In the genomic region with DNA sequence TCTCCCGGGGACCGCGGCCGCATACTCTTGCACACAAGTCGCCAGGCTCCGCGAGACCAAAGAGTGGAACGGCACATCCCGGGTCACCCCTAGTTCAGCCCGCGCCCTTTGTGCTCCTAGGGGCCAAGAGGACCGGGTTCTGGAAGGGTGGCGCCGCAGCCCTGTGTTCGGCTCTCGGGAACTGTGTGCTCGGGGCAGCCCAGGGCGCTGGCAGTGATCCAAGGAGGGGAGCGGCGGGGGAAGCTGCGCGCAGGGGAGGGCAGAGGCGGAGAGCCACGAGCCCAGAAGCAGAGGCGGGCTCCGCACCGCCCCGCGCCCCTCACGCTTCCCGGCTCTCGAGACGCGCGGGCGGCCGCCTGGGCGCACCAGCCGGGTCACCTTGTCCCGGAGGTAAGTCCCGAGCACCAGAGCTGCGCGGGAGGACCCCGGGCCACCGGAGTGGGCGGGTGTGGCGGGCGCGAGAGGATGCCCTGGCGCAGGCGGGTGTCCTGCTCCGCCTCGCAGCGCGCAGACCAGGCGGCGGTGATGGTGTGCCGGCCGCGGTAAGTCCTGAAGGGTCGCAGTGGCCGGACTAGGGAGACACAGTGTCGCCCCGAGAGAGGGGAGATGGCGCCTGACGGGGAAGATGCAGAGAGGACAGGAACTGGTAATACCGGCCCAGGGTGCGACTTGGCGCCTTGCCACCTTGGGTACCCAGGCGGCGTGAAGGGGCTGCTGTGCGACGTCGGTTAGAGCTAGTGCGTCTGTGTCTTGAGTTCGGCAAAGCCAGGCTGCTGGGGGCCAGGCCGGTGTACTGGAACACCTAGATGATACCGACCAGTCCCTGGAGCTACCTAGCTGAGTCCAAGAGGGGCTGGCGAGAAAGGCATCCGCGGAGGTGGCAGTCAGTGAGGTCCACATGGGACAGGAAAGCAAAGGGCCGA, we compare ENCODE assay signal across 8 mouse cellular contexts. TPM values are rescaled to one million over a fixed set of nuclear protein-coding genes. Genes with fewer than 3 reads are reported as not detected.
DNase-seq lines count a peak whose midpoint lies in the region; ATAC-seq and TF ChIP-seq lines count a peak whose summit lies in the region.

Gene C530025M09Rik, minus strand, starts transcription at position 678 of the 923 bp plus-strand sequence.

- H3K4me2 ChIP-seq in lung, embryonic 14.5 days = peak within 1 kb of the TSS; percentile 92
- peak within 1 kb of the TSS; percentile 34 for H3K4me2 ChIP-seq in liver, embryonic 15.5 days

- DNase-seq in lung, embryonic 14.5 days = peak; percentile 80
- DNase-seq in lung, postnatal 36 days = no peak
- DNase-seq in cerebellum, postnatal 36 days = peak; percentile 73 to 74
- DNase-seq in frontal cortex, postnatal 36 days (ENCODE audit: low spot score in 2 of 2) = peak; percentile 61 to 64
- peak; percentile 19 for DNase-seq in kidney, postnatal 14 days
- DNase-seq in right cerebral cortex, adult 2 months (ENCODE audit: low spot score in 2 of 2) = peak; percentile 35 to 60
- DNase-seq in thymus, postnatal 25 days = no peak

- TF ChIP-seq CTCF in lung, embryonic 14.5 days (IDR thresholded peaks at IDR 0.05; ENCODE audit: low read depth) = no peak

- H3K9ac ChIP-seq in lung, embryonic 14.5 days = peak within 1 kb of the TSS; percentile 50
- no peak within 1 kb of the TSS for H3K9ac ChIP-seq in liver, embryonic 15.5 days

- under 1% methylated on average over 80 of the region's 82 CpGs for WGBS in lung, embryonic 14.5 days
- under 1% methylated on average over 78 of the region's 82 CpGs for WGBS in liver, embryonic 15.5 days (ENCODE audit: insufficient replicate concordance)

- ATAC-seq in lung, embryonic 14.5 days (ENCODE audit: insufficient read depth) = peak; percentile 92
- ATAC-seq in liver, embryonic 15.5 days (ENCODE audit: insufficient read depth) = no peak

- no peaks in the 10 kb centered on the region for H3K9me3 ChIP-seq in lung, embryonic 14.5 days (ENCODE audit: low read depth, low read length)
- no peaks in the 10 kb centered on the region for H3K9me3 ChIP-seq in liver, embryonic 15.5 days (replicated peaks)

- H3K36me3 ChIP-seq in lung, embryonic 14.5 days (ENCODE audit: insufficient read depth) = no peaks in the 10 kb centered on the region
- no peaks in the 10 kb centered on the region for H3K36me3 ChIP-seq in liver, embryonic 15.5 days (replicated peaks)

- no peak within 1 kb of the TSS for H3K27ac ChIP-seq in lung, embryonic 14.5 days (ENCODE audit: low read depth)
- H3K27ac ChIP-seq in liver, embryonic 15.5 days (replicated peaks) = no peak within 1 kb of the TSS

- no peaks in the 10 kb centered on the region for H3K4me1 ChIP-seq in lung, embryonic 14.5 days (ENCODE audit: insufficient read depth)
- no peaks in the 10 kb centered on the region for H3K4me1 ChIP-seq in liver, embryonic 15.5 days (replicated peaks)

- H3K27me3 ChIP-seq in lung, embryonic 14.5 days (ENCODE audit: insufficient read depth, low read length) = peaks cover 37% of the 10 kb centered on the region
- peaks cover 43% of the 10 kb centered on the region for H3K27me3 ChIP-seq in liver, embryonic 15.5 days

- H3K4me3 ChIP-seq in lung, embryonic 14.5 days (ENCODE audit: low read depth, low read length) = peak within 1 kb of the TSS; percentile 49
- peak within 1 kb of the TSS; percentile 14 for H3K4me3 ChIP-seq in liver, embryonic 15.5 days (replicated peaks)

RNA-seq across cellular contexts. Expression of gene C530025M09Rik, which starts in this region (rescaled TPM):
- not detected in 2 replicates for polyA plus RNA-seq in lung, embryonic 14.5 days (2014; fragmentation: Nextera tagmentation; extraction: Ambion mirVana)
- polyA plus RNA-seq in liver, embryonic 15.5 days (2015; fragmentation: Nextera tagmentation; extraction: Ambion mirVana) = not detected in 2 replicates

Comparison
In these comparisons a context has a peak if more than half of its experiments do, and no peak if none do; other contexts are left out.
1. Peak in DNase-seq, ATAC-seq, H3K4me3 ChIP-seq, H3K9ac ChIP-seq and H3K4me2 ChIP-seq in lung, embryonic 14.5 days; RNA of the gene not detected or under 1 TPM.
2. DNase-seq: peak in cerebellum, postnatal 36 days (2 of 2), frontal cortex, postnatal 36 days (2 of 2), kidney, postnatal 14 days (single experiment) and right cerebral cortex, adult 2 months (2 of 2); none in lung, postnatal 36 days (single experiment) and thymus, postnatal 25 days (single experiment).